Mouse (Mus musculus) liver, embryonic 14.5 days (tissue): Measurements from ENCODE around the gene B4galt4.

Experiments
- CTCF ChIP-seq: IDR thresholded peaks from 2 replicates; pipeline ENCODE4 v1.5.1; 2016; ENCODE audit warnings: antibody characterized with exemption, low read depth, control low read depth
- EP300 ChIP-seq: IDR thresholded peaks from 2 replicates; pipeline ENCODE4 v1.6.1; 2016; ENCODE audit warnings: antibody characterized with exemption, low read depth

DNA sequence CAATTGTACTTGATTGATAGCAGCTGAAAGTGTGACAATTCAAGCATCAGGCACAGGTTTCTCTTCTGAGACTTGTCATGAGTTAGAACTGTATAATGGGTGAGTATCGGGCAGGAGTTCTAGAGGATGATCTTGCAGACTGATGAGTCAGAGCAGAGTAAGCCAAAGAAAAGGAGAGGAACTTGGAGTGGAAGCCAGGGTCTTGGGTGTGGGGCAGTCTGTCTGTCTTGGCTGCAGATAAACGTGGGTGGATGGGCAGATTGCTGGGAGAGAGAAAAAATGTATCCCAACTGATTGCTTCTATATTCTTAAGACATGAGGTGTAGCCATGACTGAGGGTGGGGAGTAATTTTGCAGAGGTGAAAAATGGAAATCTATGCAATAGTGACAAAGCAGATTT, 39.9 kb downstream of the B4galt4 start:
- no peak for TF ChIP-seq CTCF
- TF ChIP-seq EP300: no peak
